Mouse (Mus musculus): ENCODE measurements at regions not wholly inside any gene's neighbourhood (a gene's known extent, or its start where the extent isn't known, plus 50 kb on each side); places are given as distances from the start of the nearest gene placed in this dataset.

- no peak for ATAC-seq (ENCODE audit: insufficient number of reproducible peaks, low FRiP score, low TSS enrichment, low read depth)
- Histone ChIP-seq H3K36me3 (no peaks in the 10 kb centered on the region), H3K4me3 (no peak overlapping the region), H3K9me3 (no peaks in the 10 kb centered on the region), H3K9ac (no peak overlapping the region), H3K27me3 (no peaks in the 10 kb centered on the region), H3K4me1 (no peaks in the 10 kb centered on the region), H3K4me2 (no peak overlapping the region), H3K27ac (no peak overlapping the region)
- 78% methylated on average over 5 of the region's 5 CpGs for WGBS
These were observed 165.3 kb upstream of the Ppp2r2d start for GRCm38 (mm10) chr7:138680530-138680929.

DNA sequence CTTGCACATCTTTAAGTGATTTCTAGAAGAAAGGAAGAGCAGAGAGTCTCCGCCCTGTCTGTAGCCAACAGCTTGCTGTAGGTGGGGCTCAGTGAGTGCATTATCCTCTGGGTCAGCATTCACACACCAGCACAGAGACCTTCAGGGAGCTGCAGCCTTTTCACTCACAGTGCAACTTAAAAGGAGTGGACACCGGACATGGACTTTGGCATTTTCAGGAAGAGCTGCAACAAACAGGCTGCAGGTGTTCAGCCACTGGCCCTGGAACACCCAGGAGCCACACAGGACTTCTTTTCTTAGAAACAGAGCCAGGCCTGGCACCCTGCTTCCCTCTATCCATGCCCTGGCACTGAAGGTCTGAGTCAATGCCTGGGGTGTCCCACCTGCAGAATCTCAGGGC lies 166.3 kb upstream of the Ppp2r2d start:
- no peak overlapping the region for H3K4me2 ChIP-seq
- ATAC-seq (ENCODE audit: insufficient number of reproducible peaks, low FRiP score, low TSS enrichment, low read depth): no peak
- H3K4me3 ChIP-seq: no peak overlapping the region
- 68% methylated on average over 2 of the region's 2 CpGs for WGBS
- H3K9me3 ChIP-seq: no peaks in the 10 kb centered on the region
- no peaks in the 10 kb centered on the region for H3K36me3 ChIP-seq
- H3K27ac ChIP-seq: no peak overlapping the region
- H3K4me1 ChIP-seq: no peaks in the 10 kb centered on the region
- no peaks in the 10 kb centered on the region for H3K27me3 ChIP-seq
- no peak overlapping the region for H3K9ac ChIP-seq

GRCm38 (mm10) chr7:138672959-138673358 lies 172.9 kb upstream of the Ppp2r2d start:
- Histone ChIP-seq H3K9me3 (no peaks in the 10 kb centered on the region), H3K27me3 (no peaks in the 10 kb centered on the region; the same call in 1 of the 2 replicates), H3K4me3 (no peak overlapping the region), H3K27ac (no peak overlapping the region), H3K4me2 (no peak overlapping the region), H3K9ac (no peak overlapping the region), H3K36me3 (no peaks in the 10 kb centered on the region), H3K4me1 (no peaks in the 10 kb centered on the region)
- 26% methylated on average over 1 of the region's 1 CpGs for WGBS
- ATAC-seq (ENCODE audit: insufficient number of reproducible peaks, low FRiP score, low TSS enrichment, low read depth): no peak

DNA sequence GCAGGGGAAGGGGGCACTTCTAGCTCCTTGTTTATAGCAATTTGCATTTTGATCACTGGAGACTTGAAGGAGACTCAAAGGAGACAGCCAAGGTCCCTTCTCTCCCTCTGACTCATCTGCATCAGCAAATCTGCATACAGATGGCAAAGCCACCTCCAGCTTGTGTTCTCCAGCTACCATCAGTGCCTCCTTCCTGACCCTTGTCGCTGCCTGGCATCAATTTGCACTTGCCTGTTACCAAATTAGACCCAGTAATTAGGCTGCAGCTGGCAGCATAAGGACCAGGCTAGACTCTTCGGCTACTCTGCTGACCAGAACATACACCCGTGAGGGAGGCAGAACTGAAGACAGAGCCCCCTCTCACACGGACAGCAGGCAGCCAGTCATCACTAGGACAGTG lies 177.5 kb upstream of the Ppp2r2d start:
- H3K36me3 ChIP-seq: no peaks in the 10 kb centered on the region
- no peaks in the 10 kb centered on the region; the same call in 1 of the 2 replicates for H3K27me3 ChIP-seq
- WGBS: 19% methylated on average over 4 of the region's 4 CpGs
- H3K9me3 ChIP-seq: no peaks in the 10 kb centered on the region
- H3K27ac ChIP-seq: no peak overlapping the region
- H3K4me2 ChIP-seq: no peak overlapping the region
- H3K4me1 ChIP-seq: no peaks in the 10 kb centered on the region
- H3K9ac ChIP-seq: no peak overlapping the region
- H3K4me3 ChIP-seq: no peak overlapping the region
- ATAC-seq (ENCODE audit: insufficient number of reproducible peaks, low FRiP score, low TSS enrichment, low read depth): no peak

DNA sequence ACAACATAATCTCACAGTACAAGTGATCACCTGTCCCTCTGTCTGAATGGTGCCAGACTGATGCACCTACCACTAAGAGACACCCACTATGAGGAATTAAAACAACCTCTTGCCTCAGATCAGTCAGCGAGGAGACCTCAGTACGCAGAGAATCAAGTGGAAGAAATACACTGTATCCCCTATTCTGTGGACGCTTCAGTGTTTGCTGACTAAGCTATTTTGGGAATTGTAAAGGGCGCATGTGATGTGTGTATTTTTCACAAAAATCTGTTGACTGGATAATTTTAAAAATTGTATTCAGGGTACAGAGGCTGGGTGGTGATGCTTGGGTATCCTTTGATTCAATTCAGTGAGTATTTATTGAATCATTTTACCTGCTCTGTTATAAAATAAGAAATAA lies 185.8 kb upstream of the Ppp2r2d start:
- Histone ChIP-seq H3K9ac (no peak overlapping the region), H3K4me3 (no peak overlapping the region), H3K36me3 (no peaks in the 10 kb centered on the region), H3K4me1 (peaks cover 12% of the 10 kb centered on the region), H3K27me3 (no peaks in the 10 kb centered on the region), H3K4me2 (no peak overlapping the region), H3K9me3 (no peaks in the 10 kb centered on the region), H3K27ac (no peak overlapping the region)
- 85% methylated on average over 4 of the region's 4 CpGs for WGBS
- no peak for ATAC-seq (ENCODE audit: insufficient number of reproducible peaks, low FRiP score, low TSS enrichment, low read depth)

- Histone ChIP-seq H3K9ac (no peak overlapping the region), H3K27me3 (no peaks in the 10 kb centered on the region), H3K4me1 (peaks cover 12% of the 10 kb centered on the region), H3K4me3 (no peak overlapping the region), H3K4me2 (no peak overlapping the region), H3K9me3 (no peaks in the 10 kb centered on the region), H3K36me3 (no peaks in the 10 kb centered on the region), H3K27ac (no peak overlapping the region)
- ATAC-seq (ENCODE audit: insufficient number of reproducible peaks, low FRiP score, low TSS enrichment, low read depth): no peak
- 68% methylated on average over 4 of the region's 4 CpGs for WGBS
These were observed 188.4 kb upstream of the Ppp2r2d start for GRCm38 (mm10) chr7:138657521-138657920.

DNA sequence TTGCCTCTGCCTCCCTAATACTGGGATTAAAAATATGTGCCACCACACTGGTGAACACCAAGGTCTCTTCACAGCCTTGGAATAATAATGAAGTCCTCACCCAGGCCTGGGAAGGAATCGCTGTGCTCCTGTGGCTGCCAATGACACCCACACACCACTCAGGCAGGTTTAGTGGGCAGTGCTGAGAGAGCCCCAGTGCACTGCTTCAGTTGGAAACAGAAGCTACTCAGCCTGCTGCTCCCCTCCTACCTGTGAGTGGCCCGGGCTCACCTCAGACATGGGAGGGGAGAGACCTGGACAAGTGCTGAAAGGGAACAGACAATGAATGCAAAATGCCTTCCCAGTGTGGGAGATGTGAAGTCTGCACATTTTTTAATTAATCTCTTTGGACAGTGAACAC lies 188.8 kb upstream of the Ppp2r2d start:
- H3K36me3 ChIP-seq: no peaks in the 10 kb centered on the region
- 81% methylated on average over 2 of the region's 2 CpGs for WGBS
- ATAC-seq (ENCODE audit: insufficient number of reproducible peaks, low FRiP score, low TSS enrichment, low read depth): no peak
- H3K4me2 ChIP-seq: no peak overlapping the region
- H3K4me3 ChIP-seq: no peak overlapping the region
- no peaks in the 10 kb centered on the region for H3K27me3 ChIP-seq
- peaks cover 12% of the 10 kb centered on the region for H3K4me1 ChIP-seq
- no peaks in the 10 kb centered on the region for H3K9me3 ChIP-seq
- no peak overlapping the region for H3K9ac ChIP-seq
- no peak overlapping the region for H3K27ac ChIP-seq

- H3K9me3 ChIP-seq: no peaks in the 10 kb centered on the region
- WGBS: 31% methylated on average over 3 of the region's 3 CpGs
- no peak for ATAC-seq (ENCODE audit: insufficient number of reproducible peaks, low FRiP score, low TSS enrichment, low read depth)
These were observed 189.9 kb upstream of the Ppp2r2d start for GRCm38 (mm10) chr7:138655940-138656339.

GRCm38 (mm10) chr7:138650946-138651345 lies 194.9 kb upstream of the Ppp2r2d start:
- Histone ChIP-seq H3K9me3 (no peaks in the 10 kb centered on the region), H3K4me3 (no peak overlapping the region), H3K9ac (no peak overlapping the region), H3K27ac (no peak overlapping the region), H3K4me2 (no peak overlapping the region), H3K4me1 (peaks cover 5% of the 10 kb centered on the region; the same call in 1 of the 2 replicates), H3K36me3 (no peaks in the 10 kb centered on the region), H3K27me3 (no peaks in the 10 kb centered on the region)
- 66% methylated on average over 5 of the region's 5 CpGs for WGBS
- no peak for ATAC-seq (ENCODE audit: insufficient number of reproducible peaks, low FRiP score, low TSS enrichment, low read depth)

More at GRCm38 (mm10) chr7:138655940-138656339, 189.9 kb upstream of the Ppp2r2d start:
- Histone ChIP-seq H3K4me2 (no peak overlapping the region), H3K4me1 (peaks cover 12% of the 10 kb centered on the region), H3K9ac (no peak overlapping the region), H3K27me3 (no peaks in the 10 kb centered on the region), H3K4me3 (no peak overlapping the region), H3K36me3 (no peaks in the 10 kb centered on the region), H3K27ac (no peak overlapping the region)

DNA sequence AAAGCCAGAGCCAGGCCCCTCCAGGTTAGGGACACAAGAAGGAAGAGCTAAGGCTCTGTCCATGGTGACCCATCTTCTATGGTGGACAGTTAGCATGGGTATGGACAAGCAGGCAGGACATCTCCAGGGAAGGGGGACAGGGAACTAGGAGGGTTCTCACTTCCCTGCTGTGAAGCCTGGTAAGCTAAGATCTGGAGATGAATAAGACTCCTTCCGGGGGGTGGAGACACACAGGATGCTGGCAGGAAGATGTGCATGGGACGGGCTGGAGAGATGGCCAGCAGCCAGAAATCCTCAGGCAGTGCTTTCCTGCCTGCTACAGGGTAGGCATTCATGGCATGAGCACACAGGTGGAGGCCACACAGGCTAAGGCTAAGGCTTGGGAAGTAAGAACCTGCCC lies 198.2 kb upstream of the Ppp2r2d start:
- ATAC-seq (ENCODE audit: insufficient number of reproducible peaks, low FRiP score, low TSS enrichment, low read depth): no peak

GRCm38 (mm10) chr7:138640492-138641165 lies 205.2 kb upstream of the Ppp2r2d start:
- H3K9ac ChIP-seq: no peak overlapping the region
- WGBS: 47% methylated on average over 6 of the region's 6 CpGs
- no peak overlapping the region for H3K4me3 ChIP-seq
- no peak for ATAC-seq (ENCODE audit: insufficient number of reproducible peaks, low FRiP score, low TSS enrichment, low read depth)
- no peaks in the 10 kb centered on the region for H3K4me1 ChIP-seq
- no peaks in the 10 kb centered on the region for H3K27me3 ChIP-seq
- no peak overlapping the region for H3K27ac ChIP-seq
- no peaks in the 10 kb centered on the region for H3K36me3 ChIP-seq
- no peak overlapping the region for H3K4me2 ChIP-seq
- H3K9me3 ChIP-seq: no peaks in the 10 kb centered on the region

More for the DNA sequence above, 198.2 kb upstream of the Ppp2r2d start:
- no peak overlapping the region for H3K9ac ChIP-seq
- no peak overlapping the region for H3K4me3 ChIP-seq
- H3K4me1 ChIP-seq: no peaks in the 10 kb centered on the region
- H3K27ac ChIP-seq: no peak overlapping the region
- no peaks in the 10 kb centered on the region for H3K27me3 ChIP-seq
- no peak overlapping the region for H3K4me2 ChIP-seq
- no peaks in the 10 kb centered on the region for H3K9me3 ChIP-seq
- H3K36me3 ChIP-seq: no peaks in the 10 kb centered on the region
- 69% methylated on average over 2 of the region's 2 CpGs for WGBS

DNA sequence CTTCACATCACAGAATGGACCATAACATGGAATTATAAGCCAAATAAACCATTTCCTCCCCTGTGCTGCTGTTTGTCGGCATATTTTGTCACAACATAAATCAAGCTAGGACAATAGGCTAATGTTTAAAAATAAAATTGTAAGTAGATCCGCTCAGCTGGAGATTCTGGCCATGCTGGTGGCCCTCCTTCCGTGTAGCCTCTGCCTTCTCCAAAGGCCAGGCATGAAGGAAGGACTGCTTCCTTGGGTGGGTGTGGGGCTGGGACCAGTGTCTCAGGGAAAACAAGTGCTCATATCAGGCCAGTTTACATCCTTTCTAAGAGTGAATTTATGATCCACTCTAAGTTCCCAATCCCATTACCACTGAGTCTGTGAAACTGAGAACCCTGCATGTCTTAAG lies 206.3 kb upstream of the Ppp2r2d start:
- H3K36me3 ChIP-seq: no peaks in the 10 kb centered on the region
- H3K27me3 ChIP-seq: no peaks in the 10 kb centered on the region
- H3K4me3 ChIP-seq: no peak overlapping the region
- WGBS: 72% methylated on average over 3 of the region's 3 CpGs
- H3K9me3 ChIP-seq: no peaks in the 10 kb centered on the region
- H3K27ac ChIP-seq: no peak overlapping the region
- H3K4me2 ChIP-seq: no peak overlapping the region
- H3K4me1 ChIP-seq: no peaks in the 10 kb centered on the region
- H3K9ac ChIP-seq: no peak overlapping the region
- no peak for ATAC-seq (ENCODE audit: insufficient number of reproducible peaks, low FRiP score, low TSS enrichment, low read depth)

GRCm38 (mm10) chr7:138626061-138626460 lies 219.8 kb upstream of the Ppp2r2d start:
- no peak for ATAC-seq (ENCODE audit: insufficient number of reproducible peaks, low FRiP score, low TSS enrichment, low read depth)
- 82% methylated on average over 9 of the region's 9 CpGs for WGBS

More at GRCm38 (mm10) chr7:138626061-138626460, 219.8 kb upstream of the Ppp2r2d start:
- Histone ChIP-seq H3K4me3 (no peak overlapping the region), H3K9me3 (no peaks in the 10 kb centered on the region), H3K27me3 (0 out of 2 replicates have a peak, but pooled peaks cover 3% of the 10 kb centered on the region), H3K36me3 (no peaks in the 10 kb centered on the region), H3K4me2 (no peak overlapping the region), H3K27ac (no peak overlapping the region), H3K9ac (no peak overlapping the region), H3K4me1 (no peaks in the 10 kb centered on the region)
